Mouse (Mus musculus) cerebellum, adult 18-20 months (tissue): ENCODE data around the gene Irx6.

ENCODE experiments used
- DNase-seq, 2 experiments: peaks; one replicate each; pipeline ENCODE4 v3.0.0; 2021

Irx6 gene

GRCm38 (mm10) chr8:92723320-92723719, 49.2 kb downstream of the Irx6 start:
- no peak for DNase-seq

GRCm38 (mm10) chr8:92723947-92724346, 49.9 kb downstream of the Irx6 start:
- DNase-seq, result no peak

GRCm38 (mm10) chr8:92724359-92724758, 50.3 kb downstream of the Irx6 start:
- DNase-seq, result no peak
